Mouse (Mus musculus) erythroid progenitor cell, adult 5-6 weeks (primary cell): Measurements from ENCODE around the gene Alad. TPM values are rescaled to one million over a fixed set of nuclear protein-coding genes. Genes with fewer than 3 reads are reported as not detected.

Experiments used
- ATAC-seq: replicated peaks from 2 replicates; pipeline ENCODE4 v1.8.0; 2016; ENCODE audit warnings: moderate number of reproducible peaks, mild to moderate bottlenecking, moderate TSS enrichment, inconsistent platforms; ENCODE audit not compliant: poor library complexity, low FRiP score, severe bottlenecking
- total RNA-seq, 2 experiments: library from RNA; stranded (forward) in 1 of 2; stranded (reverse) in 1 of 2; fragments of 150-400 nt in 1 of 2; fragments of 186-747, 209-891 nt in 1 of 2; gene quantifications; 2 replicates each; pipeline versions ENCODE4 v1.2.3 to v1.2.4; 2015 to 2017; ENCODE audit warnings: low replicate concordance in 2 of 2

The Alad gene
- 510 and 532 TPM in 2 replicates for total RNA-seq (2015; ENCODE audit: low replicate concordance)
- 271 and 392 TPM in 2 replicates for total RNA-seq (2017; ENCODE audit: low replicate concordance)

DNA sequence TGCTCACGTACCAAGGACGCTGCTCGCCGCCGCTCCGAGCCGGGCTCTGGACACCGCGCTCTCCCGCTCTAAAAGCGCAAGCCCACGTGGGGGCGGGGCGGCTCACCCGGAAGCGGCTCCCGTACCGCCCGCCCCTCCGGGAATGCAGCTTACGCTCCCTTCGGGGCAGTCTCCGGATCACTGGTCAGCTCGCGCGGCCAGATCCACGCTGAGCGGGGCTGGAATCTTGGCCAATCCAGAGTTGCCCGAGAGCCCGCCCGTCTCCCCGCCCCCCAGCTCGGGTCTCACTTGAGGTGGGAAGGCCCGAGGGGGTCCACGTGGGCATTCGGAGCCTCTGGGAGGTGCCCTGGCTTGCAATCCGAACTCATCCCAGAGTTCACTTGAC, at the start of gene Alad:
Alad (minus strand) TSS at position 70 of the 385 bp plus-strand sequence.
- ATAC-seq: peak; percentile 50

- ATAC-seq: no peak
Observed at GRCm38 (mm10) chr4:62568359-62568758, 48.6 kb upstream of the Alad start.

- ATAC-seq: no peak
Observed at GRCm38 (mm10) chr4:62567696-62568095, 48.0 kb upstream of the Alad start.

DNA sequence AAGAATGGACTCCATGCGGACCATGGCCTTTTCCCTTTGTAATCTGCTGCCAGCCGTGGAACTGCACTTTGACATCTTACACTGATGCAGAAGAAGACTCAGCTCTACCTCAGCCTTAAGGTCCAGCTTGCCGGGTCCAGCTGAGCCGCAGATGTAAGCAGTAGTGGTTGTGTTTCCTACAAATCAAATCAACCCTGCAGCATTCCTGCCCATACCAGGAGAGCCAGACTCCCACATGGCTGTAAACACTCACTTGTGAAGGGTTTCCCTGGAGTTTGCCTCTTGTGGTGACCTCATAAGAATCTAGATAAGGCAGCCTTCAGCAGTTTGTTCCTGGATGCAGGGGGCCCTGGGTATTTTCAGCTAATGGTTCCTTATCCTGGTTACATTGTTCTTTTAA, 46.8 kb upstream of the Alad start:
- ATAC-seq: no peak

GRCm38 (mm10) chr4:62562006-62562405, 42.3 kb upstream of the Alad start:
- no peak for ATAC-seq

DNA sequence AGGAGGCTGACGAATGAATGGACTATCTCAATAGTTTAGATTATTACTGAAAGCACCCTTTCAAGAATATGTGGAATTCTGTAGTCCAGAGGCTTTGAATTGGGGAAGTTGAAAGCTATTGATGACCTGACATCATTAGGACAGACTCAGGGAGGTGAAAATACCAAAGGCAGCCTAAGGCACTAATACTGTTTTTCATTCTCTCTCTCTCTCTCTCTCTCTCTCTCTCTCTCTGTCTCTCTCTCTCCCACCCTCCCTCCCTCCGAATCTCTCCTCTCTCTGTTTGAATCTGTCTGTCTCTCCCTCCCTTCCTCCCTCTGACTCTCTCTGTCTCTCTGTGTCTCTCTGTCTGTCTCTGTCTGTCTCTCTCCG, 41.9 kb upstream of the Alad start:
- ATAC-seq: no peak

DNA sequence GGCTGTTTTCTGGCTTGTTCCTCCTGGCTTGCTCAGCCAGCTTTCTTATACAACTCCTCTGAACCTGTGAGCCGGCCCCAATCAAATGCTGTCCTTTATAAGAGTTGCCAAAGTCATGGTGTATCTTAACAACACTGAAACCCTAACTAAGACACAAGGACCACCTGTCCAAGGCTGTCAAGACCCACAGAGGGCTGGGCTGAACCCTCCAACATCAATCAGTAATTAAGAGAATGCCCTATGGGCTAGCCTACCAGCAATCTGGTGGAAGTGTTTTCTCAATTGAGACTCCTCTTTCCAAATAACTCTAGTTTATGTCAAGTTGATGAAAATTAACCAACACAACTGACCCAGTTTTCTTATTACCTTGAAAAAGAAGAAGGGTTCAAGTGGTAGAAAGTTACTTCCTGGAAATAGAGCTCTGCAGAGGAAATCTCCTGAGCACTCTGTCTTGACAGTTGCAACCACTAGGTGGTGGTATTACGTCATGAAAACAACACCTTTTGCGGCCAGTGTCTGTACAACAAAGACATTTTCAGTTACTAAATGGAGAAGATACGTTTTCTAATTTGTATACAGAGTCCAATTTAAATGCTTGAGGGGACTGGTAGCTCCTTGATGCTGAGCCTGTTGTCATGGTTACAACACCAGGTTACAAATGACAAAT, 41.4 kb upstream of the Alad start:
- peak; percentile 92 for ATAC-seq

DNA sequence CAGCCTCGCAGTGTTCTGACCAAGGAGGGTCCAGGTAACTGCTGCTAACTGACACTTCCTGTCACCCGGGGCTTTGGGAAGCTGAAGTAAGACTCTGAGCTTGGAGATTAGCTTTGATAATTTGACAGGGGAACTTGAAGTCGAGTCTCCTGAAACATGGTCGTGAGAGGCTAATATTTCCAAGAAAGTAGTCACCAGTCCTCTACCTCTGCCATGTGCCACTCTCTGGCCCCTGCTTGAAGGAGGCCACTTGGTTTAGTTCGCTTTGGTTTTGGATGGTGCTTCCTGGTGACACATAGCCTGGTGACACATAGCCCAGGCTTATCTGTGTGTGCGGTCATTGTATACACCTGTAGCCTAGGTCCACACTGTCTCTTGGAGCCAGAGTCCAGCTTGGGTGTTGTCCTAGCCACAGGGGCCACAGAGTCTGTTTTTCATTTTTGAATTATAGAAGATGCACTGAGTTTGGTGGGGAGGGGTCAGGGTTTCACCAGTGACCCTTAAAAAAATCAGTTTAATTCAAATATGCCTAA, 40.1 kb upstream of the Alad start, which contains the start of gene Rgs3:
Rgs3 (plus strand) TSS at position 51 of the 533 bp plus-strand sequence.
- ATAC-seq: no peak

GRCm38 (mm10) chr4:62557436-62557835, 37.7 kb upstream of the Alad start:
- ATAC-seq: no peak

- ATAC-seq: no peak
Observed at GRCm38 (mm10) chr4:62551966-62552365, 32.2 kb upstream of the Alad start.

- ATAC-seq: no peak
Observed at GRCm38 (mm10) chr4:62544801-62545200, 25.1 kb upstream of the Alad start.

DNA sequence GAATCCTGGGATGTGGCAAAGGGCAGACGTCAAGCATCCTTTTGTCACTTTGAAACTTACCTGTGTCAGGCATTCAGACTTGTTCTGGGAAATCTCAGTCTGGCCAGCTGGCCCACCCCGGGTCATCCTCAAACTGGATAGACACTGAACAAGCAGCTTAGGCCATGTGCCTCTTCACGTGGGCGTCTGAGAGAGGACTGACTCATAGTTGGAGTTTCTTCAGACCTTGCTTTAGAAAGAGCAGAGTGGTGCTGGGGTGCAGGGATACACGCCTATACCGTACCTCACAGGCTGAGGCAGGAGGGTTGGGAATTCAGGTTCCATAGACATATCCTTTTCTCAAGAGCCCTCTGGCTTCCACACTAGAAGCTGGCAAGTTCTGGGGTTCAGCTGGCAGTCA, 24.1 kb upstream of the Alad start:
- no peak for ATAC-seq

GRCm38 (mm10) chr4:62541802-62542201, 22.1 kb upstream of the Alad start:
- no peak for ATAC-seq

DNA sequence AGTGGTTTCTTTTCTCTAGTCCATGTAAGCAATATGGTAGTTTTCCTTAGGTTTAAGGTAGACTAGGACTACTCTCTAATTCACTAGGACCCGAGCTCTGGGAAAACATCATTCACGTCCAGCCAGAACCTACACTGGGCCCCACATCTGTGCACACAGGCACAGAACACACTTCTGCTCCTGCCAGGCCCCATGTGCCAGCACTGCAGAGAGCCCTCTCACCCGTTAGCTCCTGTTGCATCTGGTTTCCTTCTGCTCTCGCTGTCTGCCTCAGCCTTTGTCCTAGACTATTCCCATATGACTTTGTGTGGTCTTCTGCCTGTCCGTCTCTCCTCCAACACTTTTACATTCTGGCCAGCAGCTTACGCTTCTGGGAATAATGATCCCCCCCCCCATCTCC, 14.0 kb upstream of the Alad start:
- ATAC-seq: no peak

GRCm38 (mm10) chr4:62527655-62528054, 7.9 kb upstream of the Alad start:
- no peak for ATAC-seq

DNA sequence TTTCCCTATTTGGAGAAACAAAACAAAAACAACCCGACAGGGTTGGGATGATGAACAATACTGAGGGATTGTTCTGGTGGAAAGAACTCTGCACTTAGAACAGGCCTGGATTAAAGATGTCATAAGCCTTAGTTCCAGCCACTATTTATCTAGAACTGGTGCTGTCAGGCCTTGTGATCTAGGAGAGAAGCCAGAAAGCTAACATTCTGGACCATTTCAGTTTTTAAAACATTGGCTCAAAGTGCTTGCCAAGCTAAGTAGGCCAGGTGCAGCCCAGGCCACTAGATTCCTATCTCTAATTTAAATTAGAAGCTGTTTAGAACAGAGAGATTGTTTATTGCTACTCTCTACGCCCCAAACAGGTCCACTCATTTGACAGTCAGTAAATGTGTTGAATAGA, 6.5 kb upstream of the Alad start:
- no peak for ATAC-seq

- no peak for ATAC-seq
Observed at GRCm38 (mm10) chr4:62525489-62525811, 5.7 kb upstream of the Alad start.

DNA sequence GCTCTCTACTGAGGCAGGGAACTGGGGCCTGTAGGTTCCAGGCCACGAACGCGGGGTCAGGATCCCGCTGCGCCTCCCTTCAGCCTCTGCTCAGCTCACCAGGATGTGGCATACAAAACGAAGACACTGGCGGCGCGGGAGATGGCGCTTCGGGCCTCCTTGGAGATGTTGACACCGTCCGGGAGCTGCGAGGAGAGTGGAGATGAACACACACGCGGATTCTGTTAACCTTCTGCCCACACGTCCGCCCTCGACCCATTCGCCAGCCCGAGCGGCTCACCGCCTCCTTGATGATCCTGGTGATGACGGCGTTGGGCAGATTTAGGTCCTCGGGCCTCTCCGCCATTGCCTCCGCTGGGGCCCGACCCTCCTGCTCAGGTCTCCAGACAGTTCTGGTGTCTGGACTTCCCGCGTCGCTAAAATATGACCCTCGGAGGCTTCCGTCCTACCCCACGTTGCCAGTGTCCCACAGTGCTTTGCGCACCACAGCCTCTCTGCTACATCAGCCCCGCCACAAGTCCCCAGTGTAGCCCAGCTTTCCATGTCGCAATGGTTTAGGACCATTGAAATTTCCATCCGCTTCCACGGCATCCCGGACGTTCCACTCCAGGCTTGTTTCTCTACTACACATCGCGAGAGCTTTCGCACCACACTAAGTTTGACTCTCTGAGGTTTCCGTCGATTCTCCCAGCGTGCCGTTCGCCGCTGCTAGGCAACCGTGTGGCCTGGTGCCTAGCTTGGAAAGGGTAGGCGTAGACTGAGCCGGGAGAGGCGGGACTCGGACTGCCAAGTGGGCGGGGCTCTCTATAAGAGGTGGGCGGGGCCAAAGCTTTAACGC, 5.2 kb upstream of the Alad start, which contains the start of the genes Pole3 and 4933430I17Rik:
Pole3 (minus strand) TSS at position 418 of the 838 bp plus-strand sequence.
4933430I17Rik (plus strand) TSS at position 719 of the 838 bp plus-strand sequence.
- peak; percentile 91 for ATAC-seq

DNA sequence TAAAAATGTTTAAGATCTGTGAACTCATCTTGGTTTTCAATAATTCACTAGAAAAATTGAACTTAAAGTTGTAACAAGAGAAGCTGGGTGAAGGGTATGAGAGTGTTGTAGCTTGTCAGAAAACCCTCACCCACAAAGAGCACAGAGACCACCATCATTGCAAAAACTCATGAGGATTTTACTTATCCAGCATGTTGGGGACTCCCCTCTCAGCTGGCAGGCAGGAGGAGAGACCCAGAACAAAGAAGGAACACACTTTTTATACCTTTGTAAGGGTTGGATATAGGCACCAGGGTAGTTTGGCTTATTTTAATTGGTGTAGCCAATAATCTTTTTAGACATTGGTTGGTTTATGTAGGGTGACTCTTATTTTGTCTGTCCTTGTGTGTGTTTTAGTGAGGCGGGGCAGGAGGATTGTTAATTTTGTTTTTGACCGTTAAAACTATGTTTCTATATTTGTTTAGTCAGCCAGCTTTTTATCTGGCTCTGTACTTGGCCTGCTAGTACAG, 1.2 kb upstream of the Alad start:
- no peak for ATAC-seq

GRCm38 (mm10) chr4:62519122-62519848, 433 bp downstream of the Alad start:
- ATAC-seq: peak; percentile 16
